Mouse (Mus musculus) liver, embryonic 11.5 days (tissue): ENCODE measurements around the gene Ifnz. TPM values are rescaled to one million over a fixed set of nuclear protein-coding genes. Genes with fewer than 3 reads are reported as not detected.

ENCODE experiments used
- ATAC-seq: fragments of 200-750 bp; cut with Nextera tagmentation; replicated peaks from 2 replicates; pipeline ENCODE4 v1.8.0; 2017; ENCODE audit warnings: moderate number of reproducible peaks, mild to moderate bottlenecking, moderate TSS enrichment, moderate library complexity; ENCODE audit not compliant: low FRiP score
- DNase-seq: peaks from one replicate; pipeline ENCODE4 v3.0.0-alpha.2; 2017; ENCODE audit warnings: low spot score
- H3K27ac ChIP-seq: fragments of 300-500 bp; sonication (generic); 2 replicates; pipeline ENCODE4 v1.5.1; 2014; ENCODE audit warnings: mild to moderate bottlenecking, low read depth, low read length, control low read depth
- H3K27me3 ChIP-seq: fragments of 300-500 bp; sonication (generic); replicated peaks from 2 replicates; pipeline ENCODE4 v1.6.1; 2014; ENCODE audit warnings: low read length, mixed read lengths; ENCODE audit not compliant: control insufficient read depth, insufficient read depth
- H3K36me3 ChIP-seq: fragments of 300-500 bp; sonication (generic); 2 replicates; pipeline ENCODE4 v1.6.1; 2014; ENCODE audit warnings: mild to moderate bottlenecking, low read length, moderate library complexity, mixed read lengths; ENCODE audit not compliant: control insufficient read depth, insufficient read depth
- H3K4me1 ChIP-seq: fragments of 300-500 bp; sonication (generic); replicated peaks from 2 replicates; pipeline ENCODE4 v1.6.1; 2014; ENCODE audit warnings: low read length, mixed read lengths; ENCODE audit not compliant: control insufficient read depth, insufficient read depth
- H3K4me2 ChIP-seq: fragments of 300-500 bp; sonication (generic); 2 replicates; pipeline ENCODE4 v1.6.1; 2014; ENCODE audit warnings: mild to moderate bottlenecking, control low read depth, moderate library complexity
- H3K4me3 ChIP-seq: fragments of 300-500 bp; sonication (generic); 2 replicates; pipeline ENCODE4 v1.5.1; 2014; ENCODE audit warnings: low read depth, low read length, control low read depth
- H3K9ac ChIP-seq: fragments of 300-500 bp; sonication (generic); 2 replicates; pipeline ENCODE4 v1.6.1; 2014; ENCODE audit warnings: low read depth, low read length, control low read depth
- H3K9me3 ChIP-seq: fragments of 300-500 bp; sonication (generic); 2 replicates; pipeline ENCODE4 v1.6.1; 2016; ENCODE audit warnings: low read length, inconsistent platforms, mixed read lengths; ENCODE audit not compliant: control insufficient read depth
- WGBS: fragments of 180-500 bp; shearing (Covaris S2); extraction: QIAGEN DNeasy Blood & Tissue Kit; methylation state at CpG from one replicate; pipeline ENCODE4 v1.1.7; 2014; 5-methylcytosine and 5-hydroxymethylcytosine counted together
- polyA plus RNA-seq: library from polyadenylated mRNA; unstranded; fragments of >200 nt; fragmentation: Nextera tagmentation; extraction: Ambion mirVana; gene quantifications from 2 replicates; pipeline ENCODE4 v1.2.1, GENCODE M21; 2014

Gene Ifnz
- polyA plus RNA-seq, 1 experiment from 2014 or later, result not detected

GRCm38 (mm10) chr4:88830523-88830922 is 48.6 kb downstream of the Ifnz start:
- no peak overlapping the region for H3K9ac ChIP-seq
- DNase-seq (no peak), ATAC-seq (no peak)
- no peak overlapping the region for H3K4me3 ChIP-seq
- H3K36me3 ChIP-seq, result no peaks in the 10 kb centered on the region
- H3K4me2 ChIP-seq, result no peak overlapping the region
- H3K9me3 ChIP-seq, result no peaks in the 10 kb centered on the region
- H3K27me3 ChIP-seq, result no peaks in the 10 kb centered on the region
- H3K27ac ChIP-seq, result no peak overlapping the region
- no peaks in the 10 kb centered on the region for H3K4me1 ChIP-seq
- 21% methylated on average over 4 of the region's 4 CpGs for WGBS

Other genes with a start within 250 kb of the Ifnz start
- gene Ifna15, start 223.9 kb upstream of the Ifnz start, polyA plus RNA-seq, result not detected in 2 replicates
- gene Ifna14, start 210.3 kb upstream of the Ifnz start, polyA plus RNA-seq, result not detected in 2 replicates
- gene Ifna9, start 189.7 kb upstream of the Ifnz start, polyA plus RNA-seq, result not detected in 2 replicates
- gene Ifna12, start 178.8 kb upstream of the Ifnz start, polyA plus RNA-seq, result not detected in 2 replicates
- not detected in 2 replicates for gene C87499, start 147.7 kb upstream of the Ifnz start, polyA plus RNA-seq
- not detected in 2 replicates for gene Ifna13, start 137.7 kb upstream of the Ifnz start, polyA plus RNA-seq
- gene Ifna16, start 105.2 kb upstream of the Ifnz start, polyA plus RNA-seq, result not detected in 2 replicates
- not detected in 2 replicates for gene Ifna2, start 98.2 kb upstream of the Ifnz start, polyA plus RNA-seq
- gene Ifnab, start 90.8 kb upstream of the Ifnz start, polyA plus RNA-seq, result not detected in 2 replicates
- gene Gm26566, start 60.3 kb upstream of the Ifnz start, polyA plus RNA-seq, result 0.85 and 0.96 TPM in 2 replicates
- gene Klhl9, start 59.7 kb upstream of the Ifnz start, polyA plus RNA-seq, result 65.1 and 72.9 TPM in 2 replicates
- not detected in 2 replicates for gene Gm13271, start 27.3 kb upstream of the Ifnz start, polyA plus RNA-seq
- not detected in 2 replicates for gene Gm13283, start 22.0 kb upstream of the Ifnz start, polyA plus RNA-seq
- gene Gm13290, start 8.3 kb upstream of the Ifnz start, polyA plus RNA-seq, result not detected in 2 replicates
- gene Gm13289, start 5.2 kb upstream of the Ifnz start, polyA plus RNA-seq, result not detected in 2 replicates
- gene Gm13272, start 2.3 kb upstream of the Ifnz start, polyA plus RNA-seq, result not detected in 2 replicates
- not detected in 2 replicates for gene Gm13276, start 3.6 kb downstream of the Ifnz start, polyA plus RNA-seq
- gene Gm13277, start 6.5 kb downstream of the Ifnz start, polyA plus RNA-seq, result not detected in 2 replicates
- not detected in 2 replicates for gene Gm13278, start 9.4 kb downstream of the Ifnz start, polyA plus RNA-seq
- gene Gm13275, start 12.4 kb downstream of the Ifnz start, polyA plus RNA-seq, result not detected in 2 replicates
- gene Gm13279, start 15.3 kb downstream of the Ifnz start, polyA plus RNA-seq, result not detected in 2 replicates
- 0.26 and 0.66 TPM in 2 replicates for gene Gm13285, start 17.5 kb downstream of the Ifnz start, polyA plus RNA-seq
- not detected in 2 replicates for gene Gm13287, start 21.1 kb downstream of the Ifnz start, polyA plus RNA-seq
- gene Gm13288, start 23.4 kb downstream of the Ifnz start, polyA plus RNA-seq, result not detected in 2 replicates
- not detected in 2 replicates for gene Ifna7, start 34.1 kb downstream of the Ifnz start, polyA plus RNA-seq
- not detected in 2 replicates for gene Ifna11, start 37.8 kb downstream of the Ifnz start, polyA plus RNA-seq
- gene Ifna6, start 45.3 kb downstream of the Ifnz start, polyA plus RNA-seq, result not detected in 2 replicates
- gene Ifna5, start 53.4 kb downstream of the Ifnz start, polyA plus RNA-seq, result not detected in 2 replicates
- gene Ifna4, start 59.7 kb downstream of the Ifnz start, polyA plus RNA-seq, result not detected in 2 replicates
- not detected in 2 replicates for gene Ifna1, start 68.0 kb downstream of the Ifnz start, polyA plus RNA-seq
- not detected in 2 replicates for gene Ifne, start 98.1 kb downstream of the Ifnz start, polyA plus RNA-seq